Mouse (Mus musculus): Measurements from ENCODE around the gene Jak1.

Gene Jak1

GRCm38 (mm10) chr4:101239313-101240162 lies 25.5 kb downstream of the Jak1 start:
- no peak for DNase-seq (ENCODE audit: low read depth, low spot score)

GRCm38 (mm10) chr4:101238589-101238988 lies 26.5 kb downstream of the Jak1 start:
- no peak for DNase-seq (ENCODE audit: low read depth, low spot score)

GRCm38 (mm10) chr4:101236797-101237196 lies 28.3 kb downstream of the Jak1 start:
- DNase-seq (ENCODE audit: low read depth, low spot score) = no peak

- DNase-seq (ENCODE audit: low read depth, low spot score) = no peak
These were observed 29.1 kb downstream of the Jak1 start for GRCm38 (mm10) chr4:101235964-101236363.

- DNase-seq (ENCODE audit: low read depth, low spot score) = no peak
These were observed 30.3 kb downstream of the Jak1 start for GRCm38 (mm10) chr4:101234753-101235152.

GRCm38 (mm10) chr4:101234332-101234731 lies 30.8 kb downstream of the Jak1 start:
- peak; percentile 38 for DNase-seq (ENCODE audit: low read depth, low spot score)

- no peak for DNase-seq (ENCODE audit: low read depth, low spot score)
These were observed 34.5 kb downstream of the Jak1 start for GRCm38 (mm10) chr4:101230621-101231020.

- no peak for DNase-seq (ENCODE audit: low read depth, low spot score)
These were observed 37.7 kb downstream of the Jak1 start for GRCm38 (mm10) chr4:101227398-101227797.

- DNase-seq (ENCODE audit: low read depth, low spot score) = no peak
These were observed 39.1 kb downstream of the Jak1 start for GRCm38 (mm10) chr4:101225984-101226383.

GRCm38 (mm10) chr4:101220946-101221345 lies 44.1 kb downstream of the Jak1 start:
- no peak for DNase-seq (ENCODE audit: low read depth, low spot score)

GRCm38 (mm10) chr4:101219839-101220238 lies 45.2 kb downstream of the Jak1 start:
- no peak for DNase-seq (ENCODE audit: low read depth, low spot score)

- DNase-seq (ENCODE audit: low read depth, low spot score) = no peak
These were observed 48.0 kb downstream of the Jak1 start for GRCm38 (mm10) chr4:101217026-101217540.

GRCm38 (mm10) chr4:101216286-101216685 lies 48.8 kb downstream of the Jak1 start:
- no peak for DNase-seq (ENCODE audit: low read depth, low spot score)

- no peak for DNase-seq (ENCODE audit: low read depth, low spot score)
These were observed 51.6 kb downstream of the Jak1 start for GRCm38 (mm10) chr4:101213477-101213876.

GRCm38 (mm10) chr4:101207492-101207891 lies 57.6 kb downstream of the Jak1 start:
- no peak for DNase-seq (ENCODE audit: low read depth, low spot score)

GRCm38 (mm10) chr4:101203518-101203917 lies 61.6 kb downstream of the Jak1 start:
- DNase-seq (ENCODE audit: low read depth, low spot score) = no peak

- DNase-seq (ENCODE audit: low read depth, low spot score) = no peak
These were observed 62.5 kb downstream of the Jak1 start for GRCm38 (mm10) chr4:101202626-101203025.

- DNase-seq (ENCODE audit: low read depth, low spot score) = no peak
These were observed 65.5 kb downstream of the Jak1 start for GRCm38 (mm10) chr4:101199433-101200081.

- DNase-seq (ENCODE audit: low read depth, low spot score) = no peak
These were observed 66.7 kb downstream of the Jak1 start for GRCm38 (mm10) chr4:101198333-101198732.

GRCm38 (mm10) chr4:101197421-101198170 lies 67.5 kb downstream of the Jak1 start:
- no peak for DNase-seq (ENCODE audit: low read depth, low spot score)

- DNase-seq (ENCODE audit: low read depth, low spot score) = no peak
These were observed 68.7 kb downstream of the Jak1 start for GRCm38 (mm10) chr4:101196407-101196806.

GRCm38 (mm10) chr4:101194170-101194569 lies 70.9 kb downstream of the Jak1 start:
- no peak for DNase-seq (ENCODE audit: low read depth, low spot score)
